Mouse (Mus musculus) lung, postnatal 10 days (tissue): Measurements from ENCODE around the gene Plppr2.

Source experiments
- DNase-seq: peaks from one replicate; pipeline ENCODE4 v3.0.0; 2021

Gene Plppr2

DNA sequence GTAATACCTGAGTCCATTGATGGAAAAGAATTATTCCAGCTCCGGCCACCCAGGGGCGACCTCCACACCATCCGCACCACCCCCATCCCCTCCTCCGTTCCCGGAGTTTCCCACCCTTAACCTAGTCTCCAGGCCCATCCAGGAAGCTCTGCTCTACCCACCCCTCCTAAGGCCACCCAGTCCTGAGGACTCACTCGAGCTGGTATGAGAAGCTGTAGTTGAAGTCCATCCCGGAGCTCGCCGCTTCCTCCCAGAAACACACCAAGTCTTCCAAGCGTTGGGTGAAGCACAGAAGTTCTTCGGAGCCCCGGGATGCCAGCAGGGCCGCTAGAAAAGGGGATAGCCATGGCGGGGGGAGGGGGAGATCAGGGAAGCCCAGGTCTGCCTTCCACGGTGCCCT is 25.2 kb downstream of the Plppr2 start:
- DNase-seq = no peak

- DNase-seq = peak; percentile 84
These were observed 25.7 kb downstream of the Plppr2 start for GRCm38 (mm10) chr9:21962416-21963059.

DNA sequence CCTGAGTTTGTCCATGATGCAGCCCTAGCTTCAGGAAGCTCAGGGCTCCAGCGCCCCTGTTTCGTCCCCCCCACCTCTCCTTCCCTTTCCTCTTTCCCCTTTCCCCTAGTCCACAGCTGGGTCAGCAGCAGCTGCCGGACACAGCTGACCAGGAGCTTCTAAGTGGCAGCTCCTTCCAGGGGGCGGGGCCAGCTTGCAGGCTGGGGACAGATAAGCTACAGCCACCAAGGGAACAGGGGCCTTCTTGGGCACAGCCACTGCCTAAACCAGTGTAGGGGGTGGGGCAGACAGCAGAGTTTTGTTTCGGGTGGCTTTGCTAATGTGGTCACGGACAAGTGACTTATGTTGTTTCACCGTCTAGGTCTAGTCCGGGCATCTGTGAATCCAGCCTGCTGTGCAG is 26.6 kb downstream of the Plppr2 start, which contains the start of gene Epor:
Gene Epor (minus strand): TSS at position 90 of the 400 bp plus-strand sequence.
- peak; percentile 68 for DNase-seq

DNA sequence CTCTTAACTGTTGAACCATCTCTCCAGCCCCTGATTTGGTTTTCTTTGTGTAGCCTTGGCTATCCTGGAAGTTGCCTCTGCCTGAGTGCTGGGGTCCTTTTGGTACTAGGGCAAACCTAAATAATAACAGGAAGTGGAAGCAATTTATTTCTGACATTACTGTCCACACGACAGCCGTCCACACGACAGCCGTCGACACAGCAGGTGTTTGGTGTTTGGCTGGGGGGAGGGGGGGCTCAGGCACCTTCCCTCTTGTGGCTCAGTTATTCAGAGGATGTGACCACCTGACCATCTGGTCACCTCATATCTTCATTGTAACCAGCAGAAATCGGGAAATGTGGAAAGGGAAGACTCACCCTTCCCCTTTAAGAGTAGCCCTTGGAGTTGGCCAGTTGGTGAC is 32.0 kb downstream of the Plppr2 start:
- no peak for DNase-seq

- no peak for DNase-seq
These were observed 32.5 kb downstream of the Plppr2 start for GRCm38 (mm10) chr9:21969304-21969703.

GRCm38 (mm10) chr9:21976626-21977175 is 39.9 kb downstream of the Plppr2 start:
- no peak for DNase-seq

GRCm38 (mm10) chr9:21977331-21977730 is 40.5 kb downstream of the Plppr2 start:
- DNase-seq = no peak

DNA sequence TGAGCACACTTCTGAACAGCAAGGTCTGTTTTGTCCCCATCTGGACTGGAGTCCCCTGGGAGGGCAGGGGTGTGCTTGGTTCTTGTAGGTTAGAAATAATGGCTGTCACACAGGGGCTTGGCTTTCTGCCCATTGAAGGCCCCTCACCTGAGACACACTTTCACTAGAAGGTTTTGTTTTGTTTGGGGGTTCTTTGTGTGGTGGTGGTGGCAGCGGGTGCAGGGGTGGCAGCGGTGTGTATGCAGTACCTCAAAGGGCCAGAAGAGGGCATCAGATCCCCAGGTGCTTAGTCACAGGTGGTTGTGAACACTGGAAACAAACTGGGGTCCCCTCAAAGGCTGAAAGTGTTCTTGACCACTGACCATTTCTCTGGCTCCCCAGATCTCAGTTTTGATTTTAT is 41.1 kb downstream of the Plppr2 start:
- DNase-seq = no peak

- DNase-seq = no peak
These were observed 41.7 kb downstream of the Plppr2 start for GRCm38 (mm10) chr9:21978398-21979128.

DNA sequence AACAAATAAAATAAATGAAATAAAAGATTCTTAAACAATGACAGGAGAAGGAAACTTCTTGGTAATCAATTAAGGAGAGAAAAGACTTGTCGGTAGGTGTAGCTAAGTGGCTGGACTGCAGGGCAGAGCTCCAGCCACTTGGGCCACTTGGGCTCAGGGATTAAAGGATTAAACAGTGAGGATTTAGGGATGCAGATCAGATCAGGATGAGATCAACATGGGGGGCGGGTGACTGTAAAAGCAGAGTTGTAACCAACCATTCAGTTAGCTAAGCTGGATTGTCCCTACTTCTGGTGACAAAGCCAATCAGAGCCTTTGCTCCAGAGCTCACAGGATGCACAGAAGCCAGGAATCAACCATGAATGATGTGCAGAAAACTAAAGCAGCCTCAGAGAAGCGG is 47.1 kb downstream of the Plppr2 start:
- no peak for DNase-seq

DNA sequence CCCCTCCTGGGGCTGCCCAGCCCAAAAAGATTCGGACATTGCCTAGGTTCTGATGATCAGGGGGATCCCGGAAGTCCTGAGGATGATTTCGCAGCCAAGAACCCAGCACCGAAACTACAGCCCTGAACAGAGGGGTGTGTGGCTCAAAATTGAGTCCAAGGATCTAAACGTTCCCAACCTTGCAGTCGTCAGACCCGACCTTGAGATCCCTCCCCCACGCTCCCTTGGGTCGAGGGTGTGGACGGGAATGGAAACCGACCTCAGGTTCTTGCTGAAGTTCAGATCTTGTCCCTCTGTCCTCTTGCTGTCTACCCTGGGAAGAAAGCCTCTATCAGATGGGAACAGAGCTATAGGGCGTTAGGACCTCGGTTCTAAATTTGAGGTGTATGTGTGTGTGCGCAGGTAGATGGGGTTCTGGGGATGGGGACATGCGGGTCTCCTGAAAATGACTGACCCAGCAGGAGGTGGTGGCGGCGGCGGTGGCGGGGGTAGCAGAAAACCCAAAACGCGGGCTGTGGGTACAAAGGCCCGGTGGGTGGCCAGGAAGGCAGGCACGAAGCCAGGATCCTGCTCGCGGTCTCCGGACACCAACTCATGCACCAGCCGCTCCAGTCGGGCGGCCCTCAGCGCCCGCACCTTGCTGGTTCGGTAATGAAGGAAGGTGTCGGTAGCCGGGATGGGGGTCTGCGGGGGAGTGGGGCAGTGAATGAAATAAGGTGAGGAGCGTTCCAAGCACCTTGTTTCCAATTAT is 50.9 kb downstream of the Plppr2 start:
- DNase-seq = no peak

- DNase-seq = peak; percentile 41
These were observed 51.7 kb downstream of the Plppr2 start for GRCm38 (mm10) chr9:21988421-21989101.

DNA sequence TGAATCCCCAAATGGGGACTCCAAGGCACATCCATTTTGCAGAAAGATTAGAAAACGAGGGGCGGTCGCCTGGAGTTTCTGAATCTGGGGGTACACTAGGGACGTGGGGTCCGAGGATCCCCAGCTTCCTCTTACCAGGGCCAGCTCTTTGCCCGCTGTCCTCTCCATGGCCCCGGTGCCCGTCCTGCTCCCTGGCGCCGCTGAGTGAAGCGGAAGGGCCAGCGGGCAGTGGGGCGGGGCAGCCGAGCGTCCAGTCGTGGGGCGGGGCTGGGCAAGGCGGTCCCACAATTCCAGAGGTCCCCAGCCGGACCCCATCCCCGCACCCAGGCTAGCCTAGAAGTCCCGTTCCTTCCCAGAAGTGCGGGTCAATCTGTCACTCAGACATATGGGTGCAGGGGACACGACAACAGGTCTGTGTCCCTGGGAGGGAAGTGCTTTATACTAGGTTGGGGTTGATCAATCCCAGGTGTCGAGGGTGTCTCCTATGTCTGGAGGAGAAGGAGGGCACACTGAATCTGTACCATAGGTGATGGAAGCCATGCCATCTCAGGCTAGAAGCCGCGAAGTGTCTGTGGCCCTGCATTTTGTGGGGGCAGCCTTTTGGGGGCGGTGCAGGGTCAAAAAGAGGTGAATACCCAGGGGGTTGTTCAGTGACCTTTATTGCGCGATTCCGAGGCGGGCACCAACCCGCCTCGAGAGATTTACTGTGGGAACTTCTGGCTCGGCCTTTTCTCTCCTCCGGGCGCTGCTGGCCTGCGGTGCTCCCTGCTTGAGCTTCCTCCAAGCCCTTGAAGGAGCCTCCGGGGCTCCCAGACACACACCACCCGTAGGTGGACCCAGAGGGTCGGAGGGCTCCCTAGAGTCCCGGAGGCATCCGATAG is 52.6 kb downstream of the Plppr2 start, which contains the start of gene Rgl3:
Gene Rgl3 (minus strand): TSS at position 217 of the 881 bp plus-strand sequence.
- peak; percentile 79 for DNase-seq

- no peak for DNase-seq
These were observed 55.4 kb downstream of the Plppr2 start for GRCm38 (mm10) chr9:21992227-21992626.

GRCm38 (mm10) chr9:21996178-21996867 is 59.5 kb downstream of the Plppr2 start:
- no peak for DNase-seq
